Mouse (Mus musculus): ENCODE measurements around the gene Srpk1. TPM values are rescaled to one million over a fixed set of nuclear protein-coding genes. Genes with fewer than 3 reads are reported as not detected.
A peak's percentile ranks its signal among the peaks of the same experiment; 100 is the strongest.

Srpk1 gene
- total and polyA plus RNA-seq, 3 experiments = 119 to 211 (median 125) TPM

GRCm38 (mm10) chr17:28591476-28591875 is 31.0 kb downstream of the Srpk1 start (continued):
- TF ChIP-seq UBTF (IDR thresholded peaks at IDR 0.05; ENCODE audit: borderline replicate concordance, insufficient read depth, low read depth, low read length) (no peak), CHD2 (IDR thresholded peaks at IDR 0.05; ENCODE audit: low read length) (no peak)

GRCm38 (mm10) chr17:28590596-28590995 is 31.9 kb downstream of the Srpk1 start:
- Histone ChIP-seq H3K27me3 (ENCODE audit: control insufficient read depth in 1 of 2, insufficient read depth in 2 of 2, low read length in 2 of 2) (no peaks in the 10 kb centered on the region), H3K27ac (ENCODE audit: control insufficient read depth, low read depth, low read length) (no peak overlapping the region), H3K4me1 (ENCODE audit: control insufficient read depth in 1 of 2, insufficient read depth in 2 of 2, low read length in 2 of 2) (peaks cover 30 to 32% of the 10 kb centered on the region in 2 experiments), H3K9me3 (replicated peaks; ENCODE audit: insufficient read depth, low read length) (no peaks in the 10 kb centered on the region), H3K9ac (ENCODE audit: control insufficient read depth, low read depth, low read length, poor library complexity, severe bottlenecking) (no peak overlapping the region), H3K79me2 (ENCODE audit: control insufficient read depth, insufficient read depth, low read length, poor library complexity) (no peaks in the 10 kb centered on the region), H3K4me3 (ENCODE audit: control insufficient read depth in 1 of 2, insufficient read depth in 1 of 2, low read depth in 2 of 2, low read length in 2 of 2) (no peak overlapping the region), H3K36me3 (ENCODE audit: control insufficient read depth in 1 of 2, insufficient read depth in 2 of 2, low read length in 2 of 2) (peaks cover 29 to 47% of the 10 kb centered on the region in 2 experiments)
- peak; percentile 55 for DNase-seq (ENCODE audit: low read depth, low spot score)
- TF ChIP-seq MXI1 (IDR thresholded peaks at IDR 0.05; ENCODE audit: low read depth, low read length) (peak; percentile 85), KAT2A (conservative IDR thresholded peaks at IDR 0.05; ENCODE audit: low read depth, low read length) (no peak), ETS1 (IDR thresholded peaks at IDR 0.05; ENCODE audit: low read depth, low read length) (peak; percentile 47), HCFC1 (IDR thresholded peaks at IDR 0.05; ENCODE audit: low read depth, low read length) (no peak), ZMIZ1 (IDR thresholded peaks at IDR 0.05; ENCODE audit: low read depth, low read length) (no peak), SIN3A (IDR thresholded peaks at IDR 0.05; ENCODE audit: low read length) (peak; percentile 90), GABPA (IDR thresholded peaks at IDR 0.05; ENCODE audit: low read depth, low read length) (no peak), POLR2A (IDR thresholded peaks at IDR 0.05; ENCODE audit: control insufficient read depth in 1 of 2, insufficient read depth in 1 of 2, low read depth in 1 of 2, low read length in 2 of 2, poor library complexity in 1 of 2) (no peak), USF2 (IDR thresholded peaks at IDR 0.05; ENCODE audit: borderline replicate concordance in 1 of 2, insufficient read depth in 1 of 2, low read depth in 1 of 2, low read length in 2 of 2) (no peak), ZKSCAN1 (IDR thresholded peaks at IDR 0.05; ENCODE audit: low read depth, low read length) (no peak), CTCF (IDR thresholded peaks at IDR 0.05 in 2 of 3, conservative IDR thresholded peaks at IDR 0.05 in 1 of 3; ENCODE audit: control insufficient read depth in 1 of 3, insufficient read depth in 1 of 3, low read depth in 2 of 3, low read length in 3 of 3, poor library complexity in 1 of 3, severe bottlenecking in 1 of 3) (no peak), NELFE (IDR thresholded peaks at IDR 0.05; ENCODE audit: low read depth, low read length) (no peak), TCF12 (IDR thresholded peaks at IDR 0.05; ENCODE audit: low read depth, low read length) (no peak), TBP (IDR thresholded peaks at IDR 0.05; ENCODE audit: low read depth, low read length) (no peak), MAFK (IDR thresholded peaks at IDR 0.05; ENCODE audit: borderline replicate concordance, low read depth, low read length) (no peak), RCOR1 (IDR thresholded peaks at IDR 0.05; ENCODE audit: low read depth, low read length) (no peak), MEF2A (IDR thresholded peaks at IDR 0.05; ENCODE audit: extremely low read depth, insufficient replicate concordance, low read depth, low read length, poor library complexity, severe bottlenecking) (no peak), USF1 (IDR thresholded peaks at IDR 0.05; ENCODE audit: low read depth, low read length) (no peak), POLR2AphosphoS5 (IDR thresholded peaks at IDR 0.05; ENCODE audit: borderline replicate concordance, low read depth, low read length) (no peak), CHD2 (IDR thresholded peaks at IDR 0.05; ENCODE audit: low read length) (no peak), BHLHE40 (IDR thresholded peaks at IDR 0.05; ENCODE audit: borderline replicate concordance, low read depth, low read length) (no peak)

Measured in MEL (cell line).